Mouse (Mus musculus): ENCODE data around the gene Meis2.

GRCm38 (mm10) chr2:115984487-115984886 is 81.2 kb downstream of the Meis2 start:
- TF ChIP-seq POLR2A (IDR thresholded peaks at IDR 0.05; ENCODE audit: borderline replicate concordance, low read depth, low read length): no peak
- TF ChIP-seq CTCF (IDR thresholded peaks at IDR 0.05; ENCODE audit: low read depth, low read length): no peak
